Mouse (Mus musculus) left cerebral cortex, adult 2 months (tissue): ENCODE results near the gene Sod1. TPM values are rescaled to one million over a fixed set of nuclear protein-coding genes. Genes with fewer than 3 reads are reported as not detected.
"Not testable (repeated sequence)": the region's sequence is repeated elsewhere in the genome, so short reads cannot be mapped to it uniquely, and the experiment has no call there.

Experiments used
- DNase-seq, 2 experiments: peaks; one replicate each; pipeline ENCODE4 v3.0.0; 2021 to 2022; ENCODE audit warnings: low spot score in 2 of 2, mixed read lengths in 1 of 2; ENCODE audit errors: extremely low spot score in 1 of 2
- H3K27ac ChIP-seq: fragments of 200-600 bp; 2 replicates; pipeline ENCODE4 v1.8.1; 2022
- H3K4me3 ChIP-seq: fragments of 200-600 bp; 2 replicates; pipeline ENCODE4 v1.8.1; 2022
- CTCF ChIP-seq: fragments of 200-600 bp; IDR thresholded peaks from 2 replicates; pipeline ENCODE4 v1.8.1; 2022; ENCODE audit warnings: antibody characterized with exemption, mild to moderate bottlenecking, moderate library complexity
- intact Hi-C: fragments of 180-260 bp; cut with DNase I; formaldehyde crosslinking; loops from one replicate; pipeline ENCODE4 v1.15.1; 2025
- total RNA-seq, 2 experiments: library from RNA; stranded (reverse); gene quantifications; 2 replicates each; pipeline ENCODE4 v1.2.3; 2021

Gene Sod1
- total RNA-seq, 2 experiments from 2014 or later = 411 TPM

GRCm38 (mm10) chr16:90233702-90234101 lies 13.1 kb downstream of the Sod1 start:
- no peak for DNase-seq
- Histone ChIP-seq H3K4me3 (no peak overlapping the region), H3K27ac (no peak overlapping the region)
- intact Hi-C loops = no loop called here
- no peak for TF ChIP-seq CTCF

GRCm38 (mm10) chr16:90234617-90235016 lies 14.1 kb downstream of the Sod1 start:
- intact Hi-C loops = no loop called here
- no peak overlapping the region for H3K4me3 ChIP-seq
- no peak for DNase-seq
- no peak overlapping the region for H3K27ac ChIP-seq
- no peak for TF ChIP-seq CTCF

- DNase-seq = no peak
- TF ChIP-seq CTCF = no peak
- intact Hi-C loops = no loop called here
- Histone ChIP-seq H3K4me3 (no peak overlapping the region), H3K27ac (no peak overlapping the region)
These were observed 14.6 kb downstream of the Sod1 start for GRCm38 (mm10) chr16:90235188-90235587.

DNA sequence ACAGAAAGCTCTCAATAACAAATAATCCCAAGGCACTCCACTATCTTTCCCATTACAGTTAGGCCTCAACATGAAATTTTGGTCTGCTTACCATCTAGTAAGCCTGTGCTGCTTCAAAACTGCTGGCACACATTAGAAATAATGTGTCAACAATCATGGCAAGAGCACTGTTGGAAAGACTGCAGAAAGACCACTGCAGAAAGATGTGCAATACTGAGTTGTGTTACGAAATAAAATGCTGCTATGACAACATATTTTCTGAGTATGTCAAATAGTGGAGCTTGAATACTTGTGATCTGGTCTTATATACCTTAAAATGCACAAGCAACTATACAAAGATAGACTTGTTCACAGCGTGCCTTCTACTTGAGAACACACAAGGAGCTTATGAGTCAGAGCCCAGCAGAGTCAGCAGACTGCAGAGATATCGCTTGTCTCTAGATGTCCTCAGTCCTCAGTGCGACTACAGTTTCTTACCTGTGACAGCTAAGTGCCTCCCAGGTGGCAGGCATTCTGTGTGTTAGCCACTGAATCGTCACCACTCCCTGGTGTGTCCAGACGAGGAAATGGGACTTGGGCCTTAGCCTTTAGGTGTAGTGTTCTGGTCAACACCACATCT lies 18.7 kb downstream of the Sod1 start:
- Histone ChIP-seq H3K27ac (no peak overlapping the region), H3K4me3 (no peak overlapping the region)
- no peak; the same call in none of the 2 replicates for TF ChIP-seq CTCF
- intact Hi-C loops = no loop called here
- no peak for DNase-seq

GRCm38 (mm10) chr16:90241875-90242274 lies 21.3 kb downstream of the Sod1 start:
- intact Hi-C loops = no loop called here
- Histone ChIP-seq H3K27ac (no peak overlapping the region), H3K4me3 (no peak overlapping the region)
- no peak for DNase-seq
- no peak for TF ChIP-seq CTCF

DNA sequence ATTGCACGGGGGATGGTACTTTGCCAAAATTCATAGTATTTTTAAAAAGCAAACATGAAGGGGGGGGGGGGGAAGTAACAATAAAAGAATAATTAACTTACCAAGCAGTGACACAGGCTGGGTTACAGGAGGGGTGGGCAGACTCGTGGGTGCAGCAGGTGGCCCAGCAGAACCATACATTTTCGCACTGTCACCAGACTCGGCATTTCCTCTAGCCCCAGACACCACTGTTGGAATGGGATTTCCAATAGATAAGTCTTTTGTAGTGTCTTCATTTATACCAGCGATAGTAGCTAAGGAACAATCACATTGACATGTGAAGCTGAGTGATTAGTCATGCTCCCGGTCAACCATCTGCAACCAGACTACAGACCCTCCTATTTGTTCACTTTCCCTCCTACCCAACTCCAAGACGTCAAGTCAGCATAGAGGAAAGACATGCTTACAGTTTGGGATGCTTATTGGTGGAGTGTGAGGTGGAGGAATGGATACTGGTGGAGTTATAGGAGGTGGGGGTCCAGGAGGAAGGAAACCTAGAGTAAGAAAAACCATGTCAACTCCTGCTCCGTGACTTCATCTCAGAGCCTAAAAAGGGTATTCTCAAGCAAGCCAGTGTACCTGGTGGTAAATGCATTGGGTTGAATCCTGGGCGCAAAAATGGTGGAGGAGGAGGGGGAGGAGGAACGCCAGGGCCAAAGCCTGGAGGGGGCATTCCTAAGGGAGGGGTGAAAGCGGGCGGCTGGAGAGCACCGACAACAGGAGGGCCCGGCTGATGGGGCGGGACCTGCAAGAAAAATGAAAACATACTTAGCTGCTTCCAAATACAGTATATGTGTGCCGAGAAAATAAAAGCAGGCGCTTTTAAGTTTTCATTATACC lies 22.1 kb downstream of the Sod1 start:
- DNase-seq = no peak
- no peak for TF ChIP-seq CTCF
- no peak overlapping the region for H3K4me3 ChIP-seq
- intact Hi-C loops = no loop called here
- no peak overlapping the region for H3K27ac ChIP-seq

GRCm38 (mm10) chr16:90250099-90250498 lies 29.5 kb downstream of the Sod1 start:
- intact Hi-C loops = no loop called here
- no peak for TF ChIP-seq CTCF
- no peak for DNase-seq
- Histone ChIP-seq H3K27ac (no peak overlapping the region), H3K4me3 (no peak overlapping the region)

DNA sequence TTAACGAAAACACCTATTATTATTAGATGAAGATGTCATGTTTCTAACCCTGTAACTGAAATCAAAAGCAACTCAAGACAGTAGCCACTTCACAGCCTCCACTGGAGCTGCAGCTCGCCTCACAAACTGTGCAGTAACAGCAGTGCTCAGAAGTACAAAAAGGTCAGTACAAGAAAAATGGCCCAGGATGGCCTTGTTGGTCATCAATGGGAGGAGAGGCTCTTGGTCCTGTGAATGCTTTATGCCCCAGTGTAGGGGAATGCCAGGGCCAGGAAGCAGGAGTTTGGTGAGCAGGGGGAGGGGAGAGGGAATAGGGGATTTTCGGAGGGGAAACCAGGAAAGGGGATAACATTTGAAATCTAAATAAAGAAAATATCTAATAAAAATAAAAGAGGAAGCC lies 30.7 kb downstream of the Sod1 start:
- H3K27ac ChIP-seq, DNase-seq, intact Hi-C loops, H3K4me3 ChIP-seq: not testable (repeated sequence)

- Histone ChIP-seq H3K27ac (peak overlapping the region; percentile 78), H3K4me3 (no peak overlapping the region)
- intact Hi-C loops = no loop called here
- DNase-seq = no peak
- no peak for TF ChIP-seq CTCF
These were observed 32.0 kb downstream of the Sod1 start for GRCm38 (mm10) chr16:90252521-90252920.

- Histone ChIP-seq H3K4me3 (no peak overlapping the region), H3K27ac (no peak overlapping the region)
- DNase-seq = no peak
- TF ChIP-seq CTCF = no peak
- intact Hi-C loops = no loop called here
These were observed 38.4 kb downstream of the Sod1 start for GRCm38 (mm10) chr16:90258950-90259349.

DNA sequence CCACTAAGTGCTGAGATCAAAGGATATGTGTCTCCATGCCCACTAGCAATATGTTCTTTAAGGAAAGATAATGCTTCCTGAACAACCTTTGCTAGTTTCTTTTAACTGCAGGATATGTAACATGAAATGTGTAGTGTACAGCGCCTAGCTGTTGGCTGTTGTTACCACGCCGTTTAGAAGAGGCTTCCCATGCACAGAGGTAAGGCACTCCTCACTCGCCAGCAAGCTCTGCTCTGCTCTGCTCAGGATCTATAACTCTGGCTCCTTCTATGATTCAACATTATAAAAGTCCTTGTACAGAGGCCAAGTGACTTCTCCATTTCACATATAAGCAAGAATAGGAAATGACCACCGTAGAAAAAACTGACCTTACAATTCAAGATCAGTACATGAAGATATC lies 39.1 kb downstream of the Sod1 start:
- TF ChIP-seq CTCF = no peak
- DNase-seq = no peak
- no peak overlapping the region for H3K27ac ChIP-seq
- H3K4me3 ChIP-seq = no peak overlapping the region
- intact Hi-C loops = no loop called here

GRCm38 (mm10) chr16:90260097-90260496 lies 39.5 kb downstream of the Sod1 start:
- TF ChIP-seq CTCF = no peak
- intact Hi-C loops = no loop called here
- no peak for DNase-seq
- no peak overlapping the region for H3K27ac ChIP-seq
- no peak overlapping the region for H3K4me3 ChIP-seq

GRCm38 (mm10) chr16:90261791-90262190 lies 41.2 kb downstream of the Sod1 start:
- DNase-seq = no peak
- intact Hi-C loops = no loop called here

More at GRCm38 (mm10) chr16:90261791-90262190, 41.2 kb downstream of the Sod1 start:
- H3K27ac ChIP-seq = no peak overlapping the region
- TF ChIP-seq CTCF = no peak
- H3K4me3 ChIP-seq = no peak overlapping the region
